Mouse (Mus musculus) limb, embryonic 11.5 days (tissue): ENCODE results near the gene Srbd1. TPM values are rescaled to one million over a fixed set of nuclear protein-coding genes. Genes with fewer than 3 reads are reported as not detected.

Experiments used
- ATAC-seq: fragments of 200-750 bp; cut with Nextera tagmentation; 2 replicates; pipeline ENCODE4 v1.8.0; 2017; ENCODE audit warnings: low read depth; ENCODE audit not compliant: insufficient number of reproducible peaks, low FRiP score, low TSS enrichment
- DNase-seq: peaks from one replicate; pipeline ENCODE4 v3.0.0-alpha.2; 2015; ENCODE audit warnings: low spot score
- H3K27ac ChIP-seq: fragments of 300-500 bp; sonication (generic); replicated peaks from 2 replicates; pipeline ENCODE4 v1.5.1; 2014; ENCODE audit warnings: low read depth, mild to moderate bottlenecking, low read length
- H3K27me3 ChIP-seq: fragments of 300-500 bp; sonication (generic); 2 replicates; pipeline ENCODE4 v1.6.1; 2014; ENCODE audit warnings: mild to moderate bottlenecking, low read length, mixed read lengths; ENCODE audit not compliant: control insufficient read depth, insufficient read depth
- H3K36me3 ChIP-seq: fragments of 300-500 bp; sonication (generic); 2 replicates; pipeline ENCODE4 v1.6.1; 2014; ENCODE audit warnings: mild to moderate bottlenecking, low read length, moderate library complexity, mixed read lengths; ENCODE audit not compliant: control insufficient read depth, insufficient read depth
- H3K4me1 ChIP-seq: fragments of 300-500 bp; sonication (generic); 2 replicates; pipeline ENCODE4 v1.6.1; 2014; ENCODE audit warnings: low read length, mixed read lengths; ENCODE audit not compliant: control insufficient read depth, insufficient read depth
- H3K4me2 ChIP-seq: fragments of 300-500 bp; sonication (generic); 2 replicates; pipeline ENCODE4 v1.6.1; 2014; ENCODE audit warnings: low read depth, mild to moderate bottlenecking, moderate library complexity; ENCODE audit not compliant: severe bottlenecking
- H3K4me3 ChIP-seq: fragments of 300-500 bp; sonication (generic); 2 replicates; pipeline ENCODE4 v1.5.1; 2014; ENCODE audit warnings: low read depth, low read length
- H3K9ac ChIP-seq: fragments of 300-500 bp; sonication (generic); 2 replicates; pipeline ENCODE4 v1.6.1; 2014; ENCODE audit warnings: mild to moderate bottlenecking, low read length
- H3K9me3 ChIP-seq: fragments of 300-500 bp; sonication (generic); 2 replicates; pipeline ENCODE4 v1.6.1; 2016; ENCODE audit warnings: low read length; ENCODE audit not compliant: control insufficient read depth
- WGBS: fragments of 180-500 bp; shearing (Covaris S2); extraction: QIAGEN DNeasy Blood & Tissue Kit; methylation state at CpG from one replicate; pipeline ENCODE4 v1.1.7; 2014; 5-methylcytosine and 5-hydroxymethylcytosine counted together
- polyA plus RNA-seq: library from polyadenylated mRNA; unstranded; fragments of >200 nt; fragmentation: Nextera tagmentation; extraction: Ambion mirVana; gene quantifications from 2 replicates; pipeline ENCODE4 v1.2.1, GENCODE M21; 2014

The Srbd1 gene
- polyA plus RNA-seq, 1 experiment from 2014 or later, result 14.3 TPM

DNA sequence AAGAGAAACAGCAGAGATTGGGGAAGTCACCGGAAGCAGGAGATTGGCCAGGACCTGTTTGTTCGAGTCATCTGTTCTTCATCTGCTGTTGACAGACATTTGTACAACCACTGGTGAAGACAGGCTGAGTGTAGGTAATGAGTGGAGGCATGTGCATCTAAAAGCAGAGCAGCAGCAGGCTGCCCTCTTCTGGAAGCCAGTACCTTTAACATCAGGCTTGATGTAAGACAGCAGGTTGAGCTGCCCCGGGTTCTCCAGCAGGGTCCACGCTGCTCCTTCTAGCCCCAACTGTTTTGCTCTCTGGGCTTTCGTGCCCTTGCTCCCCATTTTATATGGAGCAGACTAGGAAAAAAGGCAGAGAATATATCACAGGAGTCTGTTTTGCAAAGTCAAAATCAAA, 19.1 kb downstream of the Srbd1 start:
- 85% methylated on average over 5 of the region's 5 CpGs for WGBS
- H3K4me2 ChIP-seq, result no peak overlapping the region
- H3K36me3 ChIP-seq, result peaks cover 10% of the 10 kb centered on the region
- no peak for DNase-seq
- H3K9me3 ChIP-seq, result no peaks in the 10 kb centered on the region
- no peak for ATAC-seq
- H3K4me3 ChIP-seq, result no peak overlapping the region
- H3K27me3 ChIP-seq, result no peaks in the 10 kb centered on the region
- no peaks in the 10 kb centered on the region for H3K4me1 ChIP-seq
- no peak overlapping the region for H3K27ac ChIP-seq
- H3K9ac ChIP-seq, result no peak overlapping the region

- H3K36me3 ChIP-seq, result peaks cover 13% of the 10 kb centered on the region
- no peak for ATAC-seq
- WGBS, result 93% methylated on average over 3 of the region's 3 CpGs
These were observed 21.8 kb downstream of the Srbd1 start for GRCm38 (mm10) chr17:86123146-86123545.

DNA sequence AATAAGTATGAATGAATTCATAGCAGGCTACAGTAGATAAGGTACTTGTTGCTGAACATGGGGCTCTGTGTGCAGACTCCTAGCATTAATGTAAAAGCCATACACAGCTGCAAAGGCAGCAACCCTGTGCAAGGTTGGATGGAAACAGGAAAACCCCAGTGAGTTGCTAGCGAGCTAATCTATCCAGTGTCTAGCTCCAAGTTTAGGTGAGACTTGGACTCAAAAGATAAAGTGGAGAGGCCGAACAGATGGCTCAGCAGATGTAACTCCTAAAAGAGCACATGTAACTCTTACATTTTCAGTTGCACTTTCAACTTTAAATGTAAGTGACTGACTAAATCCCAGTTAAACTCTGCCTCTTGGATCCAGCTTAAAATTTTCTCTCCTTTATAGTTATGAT, 48.1 kb downstream of the Srbd1 start:
- no peaks in the 10 kb centered on the region for H3K4me1 ChIP-seq
- no peak overlapping the region for H3K9ac ChIP-seq
- no peak for ATAC-seq
- no peaks in the 10 kb centered on the region for H3K9me3 ChIP-seq
- DNase-seq, result no peak
- H3K27me3 ChIP-seq, result no peaks in the 10 kb centered on the region
- no peak overlapping the region for H3K4me2 ChIP-seq
- no peak overlapping the region for H3K4me3 ChIP-seq
- no peaks in the 10 kb centered on the region; the same call in 1 of the 2 replicates for H3K36me3 ChIP-seq
- H3K27ac ChIP-seq, result no peak overlapping the region
- 91% methylated on average over 2 of the region's 2 CpGs for WGBS

More at GRCm38 (mm10) chr17:86123146-86123545, 21.8 kb downstream of the Srbd1 start:
- DNase-seq, result no peak
- H3K4me3 ChIP-seq, result no peak overlapping the region
- no peaks in the 10 kb centered on the region for H3K27me3 ChIP-seq
- H3K4me2 ChIP-seq, result no peak overlapping the region
- no peak overlapping the region for H3K9ac ChIP-seq
- H3K27ac ChIP-seq, result no peak overlapping the region
- no peaks in the 10 kb centered on the region for H3K9me3 ChIP-seq
- no peaks in the 10 kb centered on the region for H3K4me1 ChIP-seq

- Histone ChIP-seq H3K4me1 (no peaks in the 10 kb centered on the region), H3K36me3 (no peaks in the 10 kb centered on the region; the same call in 1 of the 2 replicates), H3K9ac (no peak overlapping the region), H3K27ac (no peak overlapping the region), H3K9me3 (no peaks in the 10 kb centered on the region), H3K4me2 (no peak overlapping the region), H3K27me3 (no peaks in the 10 kb centered on the region), H3K4me3 (no peak overlapping the region)
- DNase-seq, result no peak
- no peak for ATAC-seq
- WGBS, result 96% methylated on average over 1 of the region's 1 CpGs
These were observed 51.9 kb downstream of the Srbd1 start for GRCm38 (mm10) chr17:86093124-86093523.

DNA sequence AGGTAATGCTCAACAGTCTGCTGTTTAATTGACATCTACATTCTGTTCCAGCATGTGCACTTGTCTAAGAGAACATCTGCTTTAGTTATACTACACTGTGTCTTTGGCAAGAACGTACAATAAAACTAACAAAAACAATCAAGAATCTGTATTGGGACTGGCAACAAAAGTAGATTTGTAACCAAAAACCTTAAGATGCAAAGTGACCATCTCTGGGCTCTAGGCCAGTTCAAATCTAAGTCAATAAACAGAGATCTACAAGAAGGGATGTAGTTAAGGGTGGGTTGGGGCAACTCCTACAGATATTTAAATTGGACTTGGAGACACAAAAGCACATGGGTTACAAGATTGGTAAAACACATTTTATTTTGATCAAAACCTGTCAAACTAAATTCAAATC, 53.3 kb downstream of the Srbd1 start:
- Histone ChIP-seq H3K27me3 (no peaks in the 10 kb centered on the region), H3K36me3 (no peaks in the 10 kb centered on the region; the same call in 1 of the 2 replicates), H3K4me3 (no peak overlapping the region), H3K9me3 (no peaks in the 10 kb centered on the region), H3K9ac (no peak overlapping the region), H3K27ac (no peak overlapping the region), H3K4me1 (no peaks in the 10 kb centered on the region), H3K4me2 (no peak overlapping the region)
- ATAC-seq, result no peak
- DNase-seq, result no peak
- 96% methylated on average over 1 of the region's 1 CpGs for WGBS

- no peaks in the 10 kb centered on the region for H3K9me3 ChIP-seq
- H3K4me3 ChIP-seq, result no peak overlapping the region
- H3K27me3 ChIP-seq, result no peaks in the 10 kb centered on the region
- no peak overlapping the region for H3K27ac ChIP-seq
- ATAC-seq (no peak), DNase-seq (no peak)
- no peaks in the 10 kb centered on the region for H3K4me1 ChIP-seq
- no peak overlapping the region for H3K4me2 ChIP-seq
- 64% methylated on average over 9 of the region's 9 CpGs for WGBS
- no peaks in the 10 kb centered on the region for H3K36me3 ChIP-seq
- no peak overlapping the region for H3K9ac ChIP-seq
These were observed 54.9 kb downstream of the Srbd1 start for GRCm38 (mm10) chr17:86089893-86090588.

DNA sequence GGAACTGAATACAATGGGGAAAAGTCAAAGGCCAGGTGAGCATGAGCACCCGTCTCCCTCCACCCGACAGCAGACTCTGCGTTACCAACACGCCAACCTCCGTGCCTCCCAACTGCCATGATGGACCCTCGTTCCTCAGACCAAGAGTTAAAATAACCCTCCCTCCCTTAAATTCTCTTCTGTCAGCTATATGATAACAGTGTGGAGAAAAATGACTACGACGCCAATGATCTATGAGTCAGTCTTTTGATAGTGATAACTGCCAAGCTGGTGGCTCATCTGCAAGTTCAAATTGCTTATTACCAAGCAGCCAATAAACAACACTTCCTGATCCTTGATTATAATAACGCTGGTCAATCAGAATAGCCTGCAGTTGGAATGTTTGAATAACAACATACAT, 57.1 kb downstream of the Srbd1 start:
- Histone ChIP-seq H3K27ac (no peak overlapping the region), H3K9me3 (no peaks in the 10 kb centered on the region), H3K4me1 (no peaks in the 10 kb centered on the region), H3K27me3 (no peaks in the 10 kb centered on the region), H3K9ac (no peak overlapping the region), H3K4me3 (no peak overlapping the region), H3K4me2 (no peak overlapping the region), H3K36me3 (no peaks in the 10 kb centered on the region)
- 95% methylated on average over 9 of the region's 9 CpGs for WGBS
- ATAC-seq (no peak), DNase-seq (no peak)

DNA sequence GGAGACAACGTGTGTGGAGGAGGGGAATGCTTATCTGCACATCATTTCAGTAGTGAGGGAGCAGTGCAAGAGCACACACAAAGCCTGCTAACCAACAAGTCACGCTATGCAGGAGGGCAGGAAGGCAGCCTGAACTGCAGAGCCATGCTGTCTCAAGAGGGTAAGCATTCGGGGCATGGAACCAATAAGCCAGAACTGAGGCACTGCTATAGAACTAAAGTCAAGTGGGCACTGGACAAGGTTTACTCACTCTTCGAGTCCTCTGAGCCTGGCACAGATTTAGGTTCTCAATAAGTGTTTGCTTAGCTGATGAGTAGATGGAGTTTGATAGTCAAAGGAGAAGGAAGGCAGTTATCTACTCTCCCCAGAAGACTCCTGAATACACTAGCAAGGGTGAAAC, 58.8 kb downstream of the Srbd1 start:
- H3K9ac ChIP-seq, result no peak overlapping the region
- no peak overlapping the region for H3K4me3 ChIP-seq
- no peaks in the 10 kb centered on the region for H3K4me1 ChIP-seq
- no peaks in the 10 kb centered on the region for H3K27me3 ChIP-seq
- H3K36me3 ChIP-seq, result no peaks in the 10 kb centered on the region
- WGBS, result 85% methylated on average over 4 of the region's 4 CpGs
- no peak for DNase-seq
- no peak for ATAC-seq
- H3K4me2 ChIP-seq, result no peak overlapping the region
- no peak overlapping the region for H3K27ac ChIP-seq
- H3K9me3 ChIP-seq, result no peaks in the 10 kb centered on the region

DNA sequence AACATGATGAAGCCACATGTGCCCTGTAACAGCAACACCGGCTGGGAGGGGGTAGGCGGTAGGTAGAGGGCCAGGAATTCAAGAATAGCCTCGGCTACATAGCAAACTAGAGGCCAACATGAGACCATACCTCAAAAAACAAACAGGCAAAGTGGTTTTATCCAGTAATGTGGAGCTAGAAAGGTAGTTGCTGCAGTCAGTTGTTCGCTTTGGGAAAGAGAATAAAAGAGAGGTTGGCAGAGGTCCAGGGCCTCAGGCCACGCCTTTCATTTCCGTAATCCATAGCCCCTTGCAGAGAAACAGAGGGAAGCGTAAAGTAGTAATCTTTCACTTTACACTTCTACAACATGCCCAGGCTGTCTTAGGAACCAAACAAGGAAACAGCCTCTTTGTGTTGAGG, 61.8 kb downstream of the Srbd1 start:
- no peak for ATAC-seq
- no peak for DNase-seq
- H3K4me1 ChIP-seq, result no peaks in the 10 kb centered on the region
- no peaks in the 10 kb centered on the region for H3K27me3 ChIP-seq
- no peaks in the 10 kb centered on the region for H3K9me3 ChIP-seq
- H3K27ac ChIP-seq, result no peak overlapping the region
- H3K9ac ChIP-seq, result no peak overlapping the region
- H3K4me2 ChIP-seq, result no peak overlapping the region
- no peak overlapping the region for H3K4me3 ChIP-seq
- 85% methylated on average over 7 of the region's 7 CpGs for WGBS
- no peaks in the 10 kb centered on the region for H3K36me3 ChIP-seq
